Mouse (Mus musculus) MEL-GATA-1-ER (cell line): ENCODE results near the gene Mapk11.

Experiments
- DNase-seq: peaks from one replicate; pipeline ENCODE4 v3.0.0-alpha.2; 2012; ENCODE audit warnings: low read depth; ENCODE audit errors: extremely low read depth

Gene Mapk11

GRCm38 (mm10) chr15:89173906-89174214 is 24.4 kb upstream of the Mapk11 start:
- no peak for DNase-seq

GRCm38 (mm10) chr15:89173024-89173905 is 23.8 kb upstream of the Mapk11 start:
- DNase-seq, result no peak

- no peak for DNase-seq
Observed at GRCm38 (mm10) chr15:89172276-89172935, 23.0 kb upstream of the Mapk11 start.

GRCm38 (mm10) chr15:89171526-89172051 is 22.2 kb upstream of the Mapk11 start:
- no peak for DNase-seq

- no peak for DNase-seq
Observed at GRCm38 (mm10) chr15:89170102-89170501, 20.7 kb upstream of the Mapk11 start.

DNA sequence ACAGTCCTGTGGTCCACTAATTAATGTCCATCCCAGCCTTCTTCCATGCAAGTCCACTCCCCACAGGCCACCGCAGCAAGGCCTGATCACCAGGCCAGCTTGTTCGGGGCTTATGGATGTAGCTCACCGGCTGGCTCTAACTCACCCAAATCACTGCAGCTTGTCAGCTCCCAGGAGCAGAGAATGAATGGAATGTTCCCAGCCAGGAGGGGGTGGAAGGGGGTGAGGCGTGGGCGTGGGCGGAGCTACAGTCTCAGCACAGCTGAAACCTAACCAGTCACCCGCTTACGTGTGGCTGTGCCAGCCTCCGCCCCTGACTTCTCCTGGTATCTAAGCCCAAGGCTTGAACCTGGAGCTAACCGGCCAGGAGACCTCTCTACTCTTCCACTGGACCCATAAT is 20.0 kb upstream of the Mapk11 start:
- DNase-seq, result no peak

DNA sequence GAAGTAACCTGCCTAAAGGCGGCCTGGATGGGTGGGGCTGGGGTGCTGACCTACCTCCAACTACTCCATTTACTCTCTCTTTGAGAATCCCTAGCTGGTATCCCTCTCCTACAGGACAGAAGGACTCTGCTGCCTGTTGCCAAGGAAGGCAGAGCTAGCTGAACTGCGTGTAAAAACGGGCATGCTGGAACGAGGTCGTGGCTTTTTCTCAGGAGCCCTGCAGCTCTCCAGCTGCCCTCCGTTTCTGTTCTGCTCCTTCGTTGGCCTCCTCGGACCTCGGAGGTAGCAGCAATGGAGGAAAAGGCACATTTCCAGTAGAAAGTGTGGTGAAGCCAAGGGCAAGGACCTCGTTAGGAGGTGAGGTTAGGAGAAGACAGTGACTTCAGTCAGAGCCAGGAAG is 19.5 kb upstream of the Mapk11 start:
- DNase-seq, result no peak

DNA sequence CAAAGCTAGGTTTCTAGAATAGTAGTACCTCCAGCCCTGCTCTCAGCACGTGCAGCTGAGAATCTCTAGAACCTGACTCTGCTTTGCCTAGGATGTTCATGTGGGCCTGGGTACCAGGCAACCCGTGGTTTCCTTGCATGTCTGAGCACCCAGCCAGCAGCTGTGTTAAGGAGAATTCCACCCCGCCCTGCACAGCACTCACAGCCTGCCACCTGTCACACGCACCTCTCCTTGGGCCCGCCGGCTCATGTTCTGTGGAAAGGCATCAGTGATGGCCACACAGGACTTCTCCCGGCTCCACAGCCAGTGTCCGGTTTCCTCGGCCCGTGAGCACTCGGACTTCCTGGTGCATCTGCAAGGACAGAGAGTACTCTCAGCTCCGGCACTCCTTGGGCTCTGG is 16.1 kb upstream of the Mapk11 start:
- no peak for DNase-seq

- DNase-seq, result no peak
Observed at GRCm38 (mm10) chr15:89161397-89161796, 12.0 kb upstream of the Mapk11 start.

GRCm38 (mm10) chr15:89158516-89158915 is 9.1 kb upstream of the Mapk11 start:
- no peak for DNase-seq

DNA sequence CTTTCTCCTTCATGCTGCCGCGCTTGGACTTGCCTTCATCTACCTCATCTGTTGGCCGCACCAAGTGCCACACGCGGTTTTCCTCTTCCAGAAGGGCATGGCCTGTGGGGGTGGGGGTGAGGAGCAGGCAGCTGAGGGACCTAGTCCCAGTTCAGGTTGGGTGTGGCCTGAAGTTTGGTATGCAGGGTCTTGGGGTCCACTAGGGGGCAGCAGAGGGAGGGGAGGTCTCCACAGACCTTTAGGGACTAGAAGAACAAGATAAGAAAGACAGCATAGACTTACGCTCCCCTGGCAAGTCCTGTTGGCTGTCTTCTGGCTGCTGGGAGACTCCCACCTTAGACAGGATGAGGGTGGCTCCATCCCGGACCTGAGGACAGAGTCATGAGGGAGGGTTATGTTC is 8.5 kb upstream of the Mapk11 start:
- peak; percentile 72 for DNase-seq

DNA sequence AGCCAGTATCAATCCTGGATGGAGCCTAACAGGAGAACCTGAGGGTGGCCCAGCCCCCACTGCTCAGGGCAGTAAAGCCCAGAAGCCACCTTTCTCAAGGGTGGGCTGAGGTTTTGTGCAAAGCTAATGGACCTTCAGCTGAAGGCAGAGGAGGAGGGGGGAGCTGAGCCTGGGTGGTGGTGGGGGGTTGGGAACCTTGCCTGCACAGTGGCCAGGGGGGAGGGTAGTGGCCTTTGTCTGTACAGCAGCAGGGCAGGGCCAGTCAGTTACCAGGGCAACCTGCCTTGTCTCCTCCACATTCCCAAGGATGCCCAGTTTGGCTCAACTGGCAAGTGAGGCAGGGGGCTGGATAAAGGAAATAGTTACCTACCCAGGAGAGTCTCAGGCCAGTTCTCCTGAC is 2.9 kb upstream of the Mapk11 start:
- no peak for DNase-seq

DNA sequence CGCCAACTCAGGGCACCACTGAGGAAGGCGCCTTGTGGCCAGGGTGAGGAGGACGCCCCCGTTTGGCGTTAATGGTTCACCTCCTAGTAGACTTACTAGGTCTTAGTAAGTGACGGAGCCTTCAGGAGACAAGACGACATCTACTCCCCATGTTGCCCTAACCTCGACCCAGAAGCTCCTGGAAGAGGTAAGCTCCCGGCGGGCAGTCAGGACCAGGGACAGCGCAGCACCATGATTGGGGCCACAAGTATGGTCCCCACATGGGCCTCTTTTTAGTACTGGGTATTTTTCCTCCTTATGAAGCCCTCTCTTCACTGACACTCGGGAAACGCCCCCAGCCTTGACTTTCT is 588 bp upstream of the Mapk11 start:
- DNase-seq, result no peak

DNA sequence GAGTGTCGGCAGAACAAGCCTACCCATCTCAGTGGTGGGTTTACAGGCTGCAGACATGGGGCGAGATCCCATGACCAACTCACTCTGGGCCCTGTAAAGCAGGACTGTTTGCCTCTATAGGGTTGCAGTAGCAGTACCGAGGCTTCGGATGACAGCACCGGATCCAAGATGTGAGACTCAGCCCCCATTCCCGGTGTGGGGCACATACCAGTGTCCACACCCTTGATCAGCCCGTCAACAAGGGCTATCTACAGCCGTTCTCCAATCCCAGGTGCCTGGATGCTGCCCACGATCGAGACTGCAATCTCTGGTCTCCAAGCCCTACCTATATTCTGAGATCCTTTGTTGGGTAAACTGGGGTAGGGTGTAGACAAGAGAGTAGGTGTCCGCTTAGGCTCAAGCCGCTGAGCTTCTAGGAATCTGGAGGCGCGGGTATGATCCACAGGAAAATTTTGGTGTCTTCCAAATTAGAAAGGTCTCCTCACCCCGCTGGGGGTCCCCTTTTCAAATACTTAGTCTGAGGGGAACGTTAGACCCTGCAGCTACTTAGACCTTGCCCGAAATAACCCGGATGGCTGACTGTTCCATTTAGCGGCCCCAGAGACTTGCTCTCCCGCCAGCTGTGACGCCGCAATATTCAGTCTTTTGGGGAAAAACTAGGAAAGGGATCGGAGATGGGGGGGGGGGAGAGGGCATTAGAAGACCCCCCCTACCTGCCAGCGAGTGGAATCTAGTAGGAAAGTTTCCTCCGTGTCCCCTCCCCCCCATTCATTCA is 745 bp downstream of the Mapk11 start:
- no peak for DNase-seq

GRCm38 (mm10) chr15:89147895-89148294 is 1.5 kb downstream of the Mapk11 start:
- no peak for DNase-seq

GRCm38 (mm10) chr15:89147456-89147855 is 2.0 kb downstream of the Mapk11 start:
- no peak for DNase-seq

DNA sequence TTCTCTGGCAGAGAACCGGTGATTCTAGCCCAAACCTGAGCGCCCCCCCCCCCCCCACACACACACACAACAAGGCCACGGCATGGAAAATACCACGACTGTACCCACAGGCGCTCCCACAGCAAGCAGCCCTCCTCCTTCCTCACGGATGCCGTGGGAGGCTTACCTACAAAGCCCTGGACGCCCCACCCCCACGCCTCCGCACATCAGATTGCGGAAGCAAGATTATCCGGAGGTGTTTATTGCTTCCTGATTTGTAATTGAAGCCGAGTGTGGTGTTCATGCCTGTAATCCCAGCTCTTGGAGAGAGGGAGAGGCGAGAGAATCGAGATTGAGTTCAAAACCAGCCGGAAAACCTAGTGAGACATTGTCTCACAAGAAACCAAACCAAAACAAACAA is 2.4 kb downstream of the Mapk11 start:
- DNase-seq, result no peak

DNA sequence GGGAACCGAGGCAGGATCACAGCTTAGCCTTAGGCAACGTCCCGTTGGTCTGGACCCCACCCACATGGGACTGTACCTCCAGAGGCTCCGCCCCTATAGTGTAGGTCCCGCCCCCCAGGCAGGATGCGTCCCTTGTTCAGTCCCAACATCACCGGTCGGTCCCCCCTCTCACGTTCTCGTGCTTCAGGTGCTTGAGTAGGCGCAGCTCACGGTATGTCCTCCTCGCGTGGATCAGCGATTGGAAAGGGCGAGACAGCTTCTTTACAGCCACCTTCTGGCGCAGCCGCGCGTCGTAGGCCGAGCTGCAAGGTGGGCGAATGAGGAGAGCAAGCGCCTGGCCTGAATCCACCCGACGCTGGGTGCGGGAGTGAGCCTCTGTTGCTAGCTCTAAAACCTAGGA is 2.9 kb downstream of the Mapk11 start:
- no peak for DNase-seq

DNA sequence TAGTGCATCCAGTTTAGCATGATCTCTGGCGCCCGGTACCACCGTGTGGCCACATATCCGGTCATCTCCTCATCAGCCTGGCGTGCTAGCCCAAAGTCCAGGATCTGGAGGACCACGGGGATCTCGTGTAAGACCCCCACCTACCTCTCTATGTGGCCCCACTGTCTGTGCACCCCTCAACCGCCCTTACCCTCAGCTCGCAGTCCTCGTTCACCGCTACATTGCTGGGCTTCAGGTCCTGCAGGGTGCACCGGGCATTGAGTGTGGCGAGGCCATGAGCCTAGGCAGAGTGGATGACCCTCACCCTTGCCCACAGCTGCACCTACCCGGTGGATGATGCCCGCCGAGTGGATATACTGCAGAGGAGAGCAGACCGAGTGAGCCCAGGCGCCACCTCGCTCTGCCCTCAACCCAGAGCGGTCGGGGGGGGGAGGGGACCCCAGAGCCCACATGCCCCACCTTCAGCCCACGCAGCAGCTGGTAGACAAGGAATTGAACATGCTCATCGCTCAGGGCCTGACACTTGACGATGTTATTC is 3.5 kb downstream of the Mapk11 start:
- no peak for DNase-seq

DNA sequence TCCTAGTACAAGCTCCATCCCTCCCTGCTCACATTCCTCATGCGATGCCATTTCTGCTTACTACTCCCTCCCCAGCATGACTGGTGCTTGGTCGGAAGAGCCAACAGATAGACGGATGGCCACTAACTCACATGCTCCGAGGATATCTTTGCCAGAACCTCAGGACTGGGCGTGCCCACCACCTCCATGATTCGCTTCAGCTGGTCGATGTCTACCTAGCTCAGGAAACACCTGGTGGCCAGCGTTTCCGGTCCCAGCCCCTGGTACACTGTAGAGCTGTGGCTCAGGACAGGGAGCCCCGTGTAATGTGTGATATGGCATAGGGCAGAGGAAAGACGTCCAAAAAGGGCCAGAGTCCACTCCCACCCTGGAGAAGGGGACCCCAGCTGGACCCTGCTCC is 4.5 kb downstream of the Mapk11 start:
- no peak for DNase-seq

- no peak for DNase-seq
Observed at GRCm38 (mm10) chr15:89143134-89143533, 6.3 kb downstream of the Mapk11 start.

GRCm38 (mm10) chr15:89141905-89142304 is 7.5 kb downstream of the Mapk11 start:
- no peak for DNase-seq
